Comparison of ENCODE assay signal across 8 mouse cellular contexts in genomic region chr10:86021749-86022473, GRCm38 (mm10). TPM values are rescaled to one million over a fixed set of nuclear protein-coding genes. Genes with fewer than 3 reads are reported as not detected.
A peak's percentile ranks its signal among the peaks of the same experiment; 100 is the strongest.
DNase-seq lines count a peak whose midpoint lies in the region; ATAC-seq and TF ChIP-seq lines count a peak whose summit lies in the region.

Fbxo7 (plus strand) TSS chr10:86021972.

- ATAC-seq in cerebellum, adult (ENCODE audit: insufficient number of reproducible peaks, low FRiP score, low TSS enrichment) = peak; percentile 96
- peak; percentile 98 for ATAC-seq in forebrain, embryonic 14.5 days
- ATAC-seq in neural tube, embryonic 15.5 days (ENCODE audit: low FRiP score) = peak; percentile 97

- intact Hi-C loops in heart, postnatal 14 days (cut with DNase I) = loop anchor here (1.0 to 2.0 kb wide), 3 partner anchors 43 to 443 kb away; no protein-coding TSS in a partner anchor

- TF ChIP-seq POLR2A in ES-Bruce4 (IDR thresholded peaks at IDR 0.05; ENCODE audit: insufficient read depth, low read length) = no peak

- no peaks in the 10 kb centered on the region for H3K9me3 ChIP-seq in ES-Bruce4 (replicated peaks; ENCODE audit: control insufficient read depth, insufficient read depth, low read length, poor library complexity, severe bottlenecking)
- no peaks in the 10 kb centered on the region for H3K9me3 ChIP-seq in forebrain, embryonic 14.5 days (replicated peaks; ENCODE audit: control insufficient read depth, low read length)
- H3K9me3 ChIP-seq in neural tube, embryonic 15.5 days (replicated peaks) = no peaks in the 10 kb centered on the region

- H3K4me3 ChIP-seq in ES-Bruce4 (ENCODE audit: low read depth, low read length) = peak within 1 kb of the TSS; percentile 91
- peak within 1 kb of the TSS; percentile 88 for H3K4me3 ChIP-seq in forebrain, embryonic 14.5 days (ENCODE audit: low read depth, low read length)
- H3K4me3 ChIP-seq in neural tube, embryonic 15.5 days (replicated peaks) = peak within 1 kb of the TSS; percentile 95

- peak; percentile 86 for TF ChIP-seq CTCF in ES-Bruce4 (IDR thresholded peaks at IDR 0.05; ENCODE audit: low read depth, low read length)

- under 1% methylated on average over 77 of the region's 82 CpGs for WGBS in forebrain, embryonic 14.5 days
- under 1% methylated on average over 82 of the region's 82 CpGs for WGBS in neural tube, embryonic 15.5 days

- H3K27ac ChIP-seq in ES-Bruce4 (ENCODE audit: insufficient read depth, low read length) = peak within 1 kb of the TSS; percentile 90
- H3K27ac ChIP-seq in forebrain, embryonic 14.5 days (ENCODE audit: low read depth, low read length) = peak within 1 kb of the TSS; percentile 85
- H3K27ac ChIP-seq in neural tube, embryonic 15.5 days (replicated peaks) = peak within 1 kb of the TSS; percentile 90

- TF ChIP-seq EP300 in ES-Bruce4 (IDR thresholded peaks at IDR 0.05; ENCODE audit: insufficient read depth, low read depth, low read length) = peak; percentile 11; the same call in 1 of the 2 replicates

- peaks cover 6% of the 10 kb centered on the region for H3K4me1 ChIP-seq in ES-Bruce4 (ENCODE audit: control insufficient read depth, insufficient read depth, low read length)
- 0 out of 2 replicates have a peak, but pooled peaks cover 2% of the 10 kb centered on the region for H3K4me1 ChIP-seq in forebrain, embryonic 14.5 days (ENCODE audit: control insufficient read depth, insufficient read depth, low read length)
- peaks cover 14% of the 10 kb centered on the region for H3K4me1 ChIP-seq in neural tube, embryonic 15.5 days

- H3K4me2 ChIP-seq in forebrain, embryonic 14.5 days (ENCODE audit: low read length) = peak within 1 kb of the TSS; percentile 72
- H3K4me2 ChIP-seq in neural tube, embryonic 15.5 days = peak within 1 kb of the TSS; percentile 86

- peaks cover 2% of the 10 kb centered on the region; the same call in 1 of the 2 replicates for H3K36me3 ChIP-seq in ES-Bruce4 (ENCODE audit: control insufficient read depth, insufficient read depth, low read length, poor library complexity, severe bottlenecking)
- H3K36me3 ChIP-seq in forebrain, embryonic 14.5 days (ENCODE audit: control insufficient read depth, insufficient read depth, low read length) = no peaks in the 10 kb centered on the region
- H3K36me3 ChIP-seq in neural tube, embryonic 15.5 days = no peaks in the 10 kb centered on the region

- H3K27me3 ChIP-seq in ES-Bruce4 (ENCODE audit: control insufficient read depth, insufficient read depth, low read length, poor library complexity, severe bottlenecking) = no peaks in the 10 kb centered on the region
- H3K27me3 ChIP-seq in forebrain, embryonic 14.5 days (replicated peaks; ENCODE audit: control insufficient read depth, insufficient read depth, low read length) = no peaks in the 10 kb centered on the region
- no peaks in the 10 kb centered on the region for H3K27me3 ChIP-seq in neural tube, embryonic 15.5 days (replicated peaks)

- H3K9ac ChIP-seq in ES-Bruce4 (ENCODE audit: low read depth, poor library complexity, severe bottlenecking) = peak within 1 kb of the TSS; percentile 86
- H3K9ac ChIP-seq in forebrain, embryonic 14.5 days (ENCODE audit: low read length) = peak within 1 kb of the TSS; percentile 78
- peak within 1 kb of the TSS; percentile 91 for H3K9ac ChIP-seq in neural tube, embryonic 15.5 days (replicated peaks)

- DNase-seq in forebrain, embryonic 14.5 days (ENCODE audit: low spot score) = peak; percentile 94
- peak; percentile 92 to 93 for DNase-seq in heart, postnatal 14 days
- DNase-seq in layer of hippocampus, adult 11-12 months (ENCODE audit: low spot score) = peak; percentile 88
- peak; percentile 87 to 91 for DNase-seq in lung, adult 18-20 months
- DNase-seq in testis, postnatal 14 days (ENCODE audit: low spot score) = peak; percentile 89

RNA-seq across cellular contexts. Expression of gene Fbxo7, which starts in this region (rescaled TPM):
- polyA plus RNA-seq in ES-Bruce4 (2011; ENCODE audit: insufficient read depth, insufficient read length, low read depth, missing spikeins) = 20.5 and 22.2 TPM in 2 replicates
- polyA plus RNA-seq in forebrain, embryonic 14.5 days (2014; fragmentation: Nextera tagmentation; extraction: Ambion mirVana) = 15.8 and 17.1 TPM in 2 replicates
- 10 to 100 TPM; 14.4 to 15.3 TPM for total RNA-seq in heart, postnatal 14 days (2021)
- polyA plus RNA-seq in neural tube, embryonic 15.5 days (2015; fragmentation: Nextera tagmentation; extraction: Ambion mirVana) = 24.0 and 31.9 TPM in 2 replicates

Comparison
In these comparisons a context has a peak if more than half of its experiments do, and no peak if none do; other contexts are left out.
1. Peak in every context shown above with its lines: DNase-seq, ATAC-seq, H3K4me3 ChIP-seq and H3K27ac ChIP-seq.